Mouse (Mus musculus): ENCODE measurements at regions not wholly inside any gene's neighbourhood (a gene's known extent, or its start where the extent isn't known, plus 50 kb on each side); places are given as distances from the start of the nearest gene placed in this dataset. TPM values are rescaled to one million over a fixed set of nuclear protein-coding genes. Genes with fewer than 3 reads are reported as not detected.

- ATAC-seq (ENCODE audit: low FRiP score, low TSS enrichment) (no peak), DNase-seq (ENCODE audit: low spot score) (no peak)
- 72% methylated on average over 4 of the region's 4 CpGs for WGBS
- no peaks in the 10 kb centered on the region for H3K9me3 ChIP-seq (ENCODE audit: control insufficient read depth, low read length)
- H3K27ac ChIP-seq (replicated peaks): no peak overlapping the region
- H3K4me1 ChIP-seq (replicated peaks; ENCODE audit: control insufficient read depth, insufficient read depth): no peaks in the 10 kb centered on the region
- no peak overlapping the region for H3K9ac ChIP-seq (ENCODE audit: low read length)
- no peak overlapping the region for H3K4me2 ChIP-seq (replicated peaks; ENCODE audit: low read depth)
- H3K4me3 ChIP-seq (ENCODE audit: low read depth, low read length): no peak overlapping the region
- no peak for TF ChIP-seq CTCF (IDR thresholded peaks at IDR 0.05; ENCODE audit: low read depth)
- no peak for TF ChIP-seq EP300 (optimal IDR thresholded peaks at IDR 0.05)
- no peaks in the 10 kb centered on the region for H3K27me3 ChIP-seq (ENCODE audit: control insufficient read depth, insufficient read depth, low read length)
- H3K36me3 ChIP-seq (ENCODE audit: control insufficient read depth, insufficient read depth, low read length): no peaks in the 10 kb centered on the region
Measured at GRCm38 (mm10) chr4:103554597-103554996, 64.6 kb upstream of the Dab1 start.

Small RNAs in the stretch of these regions (microRNA-seq; reads per million reads assigned to microRNA genes)
- gene Gm23064: not detected
